Mouse (Mus musculus) megakaryocyte, embryonic 14.5 days (primary cell): ENCODE results near the gene Ppm1k.

ENCODE experiments used
- FLI1 ChIP-seq: IDR thresholded peaks from 2 replicates; pipeline ENCODE4 v1.6.1; 2012; ENCODE audit warnings: low read length, inconsistent platforms, mixed read lengths
- GATA1 ChIP-seq: IDR thresholded peaks from 3 replicates; pipeline ENCODE4 v1.6.1; 2012; ENCODE audit warnings: mixed read lengths, low read length, inconsistent platforms, borderline replicate concordance

GRCm38 (mm10) chr6:57514035-57514374 lies 21.3 kb downstream of the Ppm1k start:
- TF ChIP-seq FLI1 (no peak), GATA1 (no peak)
